Mouse (Mus musculus): Measurements from ENCODE around the gene Map2k4. TPM values are rescaled to one million over a fixed set of nuclear protein-coding genes. Genes with fewer than 3 reads are reported as not detected.

The Map2k4 gene
- polyA plus RNA-seq, 1 experiment from 2014 or later = 43.6 TPM

GRCm38 (mm10) chr11:65795896-65796295, 7.8 kb upstream of the Map2k4 start:
- Histone ChIP-seq H3K27me3 (replicated peaks) (no peaks in the 10 kb centered on the region), H3K4me3 (no peak overlapping the region), H3K4me1 (peaks cover 29% of the 10 kb centered on the region), H3K9me3 (replicated peaks) (no peaks in the 10 kb centered on the region), H3K4me2 (no peak overlapping the region), H3K27ac (no peak overlapping the region), H3K9ac (no peak overlapping the region), H3K36me3 (no peaks in the 10 kb centered on the region)
- 67% methylated on average over 1 of the region's 1 CpGs for WGBS (ENCODE audit: insufficient replicate concordance)
- ATAC-seq = no peak

- Histone ChIP-seq H3K36me3 (no peaks in the 10 kb centered on the region), H3K27ac (peak overlapping the region; percentile 62; the same call in 1 of the 2 replicates), H3K27me3 (replicated peaks) (no peaks in the 10 kb centered on the region), H3K9me3 (replicated peaks) (no peaks in the 10 kb centered on the region), H3K4me2 (peak overlapping the region; percentile 68), H3K9ac (peak overlapping the region; percentile 61), H3K4me1 (peaks cover 39% of the 10 kb centered on the region), H3K4me3 (peak overlapping the region; percentile 46)
- 16% methylated on average over 10 of the region's 10 CpGs for WGBS (ENCODE audit: insufficient replicate concordance)
- ATAC-seq = peak; percentile 84
These were observed 6.5 kb upstream of the Map2k4 start for GRCm38 (mm10) chr11:65794428-65795219.

GRCm38 (mm10) chr11:65787421-65788151, 511 bp downstream of the Map2k4 start:
- H3K9ac ChIP-seq = peak overlapping the region; percentile 98
- H3K4me2 ChIP-seq = peak overlapping the region; percentile 86
- ATAC-seq = peak; percentile 79
- H3K27me3 ChIP-seq (replicated peaks) = no peaks in the 10 kb centered on the region
- under 1% methylated on average over 70 of the region's 71 CpGs for WGBS (ENCODE audit: insufficient replicate concordance)
- no peaks in the 10 kb centered on the region for H3K9me3 ChIP-seq (replicated peaks)
- H3K36me3 ChIP-seq = 0 out of 2 replicates have a peak, but pooled peaks cover 7% of the 10 kb centered on the region
- peak overlapping the region; percentile 99 for H3K4me3 ChIP-seq
- peaks cover 62% of the 10 kb centered on the region for H3K4me1 ChIP-seq
- H3K27ac ChIP-seq = peak overlapping the region; percentile 92

- H3K36me3 ChIP-seq = peaks cover 8% of the 10 kb centered on the region
- ATAC-seq = peak; percentile 36; the same call in 1 of the 2 replicates
- peak overlapping the region; percentile 99 for H3K4me3 ChIP-seq
- WGBS (ENCODE audit: insufficient replicate concordance) = 44% methylated on average over 2 of the region's 2 CpGs
- H3K4me1 ChIP-seq = peaks cover 65% of the 10 kb centered on the region
- peak overlapping the region; percentile 86 for H3K4me2 ChIP-seq
- H3K9ac ChIP-seq = peak overlapping the region; percentile 60
- H3K27me3 ChIP-seq (replicated peaks) = no peaks in the 10 kb centered on the region
- peak overlapping the region; percentile 80 for H3K27ac ChIP-seq
- no peaks in the 10 kb centered on the region for H3K9me3 ChIP-seq (replicated peaks)
These were observed 1.9 kb downstream of the Map2k4 start for GRCm38 (mm10) chr11:65786160-65786559.

- Histone ChIP-seq H3K9me3 (replicated peaks) (no peaks in the 10 kb centered on the region), H3K4me1 (peaks cover 74% of the 10 kb centered on the region), H3K9ac (no peak overlapping the region), H3K27me3 (replicated peaks) (no peaks in the 10 kb centered on the region), H3K27ac (no peak overlapping the region), H3K4me3 (no peak overlapping the region), H3K4me2 (no peak overlapping the region), H3K36me3 (peaks cover 27% of the 10 kb centered on the region)
- ATAC-seq = no peak
- 40% methylated on average over 3 of the region's 3 CpGs for WGBS (ENCODE audit: insufficient replicate concordance)
These were observed 6.5 kb downstream of the Map2k4 start for GRCm38 (mm10) chr11:65781596-65781995.

GRCm38 (mm10) chr11:65779578-65779977, 8.5 kb downstream of the Map2k4 start:
- Histone ChIP-seq H3K9me3 (replicated peaks) (no peaks in the 10 kb centered on the region), H3K4me1 (peaks cover 67% of the 10 kb centered on the region), H3K4me2 (no peak overlapping the region), H3K27ac (0 out of 2 replicates have a peak overlapping the region, but pooled peaks have one; percentile 20), H3K9ac (no peak overlapping the region), H3K36me3 (peaks cover 21% of the 10 kb centered on the region), H3K27me3 (replicated peaks) (no peaks in the 10 kb centered on the region), H3K4me3 (no peak overlapping the region)
- no peak for ATAC-seq
- 80% methylated on average over 1 of the region's 1 CpGs for WGBS (ENCODE audit: insufficient replicate concordance)

- no peaks in the 10 kb centered on the region for H3K9me3 ChIP-seq (replicated peaks)
- 61% methylated on average over 1 of the region's 1 CpGs for WGBS (ENCODE audit: insufficient replicate concordance)
- H3K27me3 ChIP-seq (replicated peaks) = no peaks in the 10 kb centered on the region
- H3K4me2 ChIP-seq = no peak overlapping the region
- no peak overlapping the region for H3K9ac ChIP-seq
- H3K4me1 ChIP-seq = peaks cover 68% of the 10 kb centered on the region
- H3K36me3 ChIP-seq = peaks cover 21% of the 10 kb centered on the region
- ATAC-seq = no peak
- no peak overlapping the region for H3K27ac ChIP-seq
- no peak overlapping the region for H3K4me3 ChIP-seq
These were observed 9.0 kb downstream of the Map2k4 start for GRCm38 (mm10) chr11:65779066-65779465.

GRCm38 (mm10) chr11:65777810-65778209, 10.3 kb downstream of the Map2k4 start:
- Histone ChIP-seq H3K9ac (no peak overlapping the region), H3K4me3 (no peak overlapping the region), H3K36me3 (peaks cover 21% of the 10 kb centered on the region), H3K4me1 (peaks cover 74% of the 10 kb centered on the region), H3K4me2 (no peak overlapping the region), H3K27me3 (replicated peaks) (no peaks in the 10 kb centered on the region), H3K9me3 (replicated peaks) (no peaks in the 10 kb centered on the region), H3K27ac (peak overlapping the region; percentile 39)
- 40% methylated on average over 5 of the region's 5 CpGs for WGBS (ENCODE audit: insufficient replicate concordance)
- no peak for ATAC-seq

GRCm38 (mm10) chr11:65776906-65777611, 11.0 kb downstream of the Map2k4 start:
- ATAC-seq = no peak
- no peak overlapping the region for H3K4me3 ChIP-seq

GRCm38 (mm10) chr11:65773946-65774656, 14.0 kb downstream of the Map2k4 start:
- Histone ChIP-seq H3K36me3 (no peaks in the 10 kb centered on the region), H3K9me3 (replicated peaks) (no peaks in the 10 kb centered on the region), H3K4me2 (peak overlapping the region; percentile 67), H3K27me3 (replicated peaks) (no peaks in the 10 kb centered on the region), H3K4me3 (peak overlapping the region; percentile 24), H3K9ac (peak overlapping the region; percentile 35), H3K4me1 (peaks cover 84% of the 10 kb centered on the region), H3K27ac (peak overlapping the region; percentile 89)
- 39% methylated on average over 6 of the region's 6 CpGs for WGBS (ENCODE audit: insufficient replicate concordance)
- peak; percentile 87 for ATAC-seq

More at GRCm38 (mm10) chr11:65776906-65777611, 11.0 kb downstream of the Map2k4 start:
- H3K4me1 ChIP-seq = peaks cover 77% of the 10 kb centered on the region
- H3K9ac ChIP-seq = no peak overlapping the region
- H3K27me3 ChIP-seq (replicated peaks) = no peaks in the 10 kb centered on the region
- no peak overlapping the region for H3K4me2 ChIP-seq
- H3K9me3 ChIP-seq (replicated peaks) = no peaks in the 10 kb centered on the region
- 41% methylated on average over 2 of the region's 2 CpGs for WGBS (ENCODE audit: insufficient replicate concordance)
- H3K27ac ChIP-seq = peak overlapping the region; percentile 39
- H3K36me3 ChIP-seq = peaks cover 21% of the 10 kb centered on the region

GRCm38 (mm10) chr11:65773535-65773934, 14.6 kb downstream of the Map2k4 start:
- Histone ChIP-seq H3K9me3 (replicated peaks) (no peaks in the 10 kb centered on the region), H3K36me3 (no peaks in the 10 kb centered on the region), H3K4me1 (peaks cover 85% of the 10 kb centered on the region), H3K9ac (peak overlapping the region; percentile 35), H3K4me2 (peak overlapping the region; percentile 67), H3K27me3 (replicated peaks) (no peaks in the 10 kb centered on the region), H3K27ac (peak overlapping the region; percentile 89), H3K4me3 (peak overlapping the region; percentile 24)
- peak; percentile 93 for ATAC-seq
- 32% methylated on average over 2 of the region's 2 CpGs for WGBS (ENCODE audit: insufficient replicate concordance)
